Mouse (Mus musculus): Measurements from ENCODE around the gene Tcp10c.
A peak's percentile ranks its signal among the peaks of the same experiment; 100 is the strongest.
"Not testable (repeated sequence)": the region's sequence is repeated elsewhere in the genome, so short reads cannot be mapped to it uniquely, and the experiment has no call there.

Tcp10c gene

DNA sequence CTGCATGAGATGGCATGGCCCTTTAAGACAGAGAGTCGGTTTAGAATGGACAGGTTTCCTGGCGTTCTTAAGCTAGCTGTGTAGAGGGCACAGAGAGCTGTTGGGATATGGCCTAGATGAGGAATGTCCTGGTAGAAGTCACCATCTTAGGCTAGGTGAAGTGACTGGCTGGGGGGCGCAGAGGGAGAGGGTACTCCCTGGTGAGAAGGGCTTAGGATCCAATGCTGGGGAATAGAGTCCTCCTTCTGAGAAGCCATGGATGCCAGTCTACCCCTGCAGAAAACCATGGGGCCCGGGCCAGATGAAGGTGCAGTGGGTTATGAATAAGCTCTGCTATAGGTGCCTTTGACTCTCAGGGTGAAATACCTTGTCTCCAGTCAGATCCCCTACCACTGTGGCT lies at the start of gene Tcp10c:
TSS of gene Tcp10c (plus strand) at position 52 of the 400 bp plus-strand sequence.
- DNase-seq (ENCODE audit: low spot score) = not testable (repeated sequence)

DNA sequence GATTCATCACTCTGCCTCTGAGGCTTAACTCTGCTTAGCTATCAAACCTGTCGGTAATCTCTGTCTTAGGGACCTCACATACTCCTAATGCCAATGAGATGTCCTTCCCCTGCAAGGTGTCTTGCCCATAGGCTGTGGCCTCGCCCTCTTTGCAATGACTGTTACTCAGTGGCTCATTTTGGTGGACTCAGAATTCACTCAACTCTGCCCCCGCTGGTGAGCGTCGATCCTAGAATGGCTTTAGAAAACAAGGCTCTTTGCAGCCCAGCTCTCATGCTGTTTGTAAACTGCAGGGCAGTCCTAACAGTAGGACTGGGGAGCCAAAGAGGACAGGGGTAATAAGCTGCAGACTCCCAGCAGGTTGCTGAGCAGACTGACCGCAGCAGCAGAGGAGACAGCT lies 46.5 kb upstream of the Tcp10c start:
- DNase-seq (ENCODE audit: low spot score) = not testable (repeated sequence)

DNA sequence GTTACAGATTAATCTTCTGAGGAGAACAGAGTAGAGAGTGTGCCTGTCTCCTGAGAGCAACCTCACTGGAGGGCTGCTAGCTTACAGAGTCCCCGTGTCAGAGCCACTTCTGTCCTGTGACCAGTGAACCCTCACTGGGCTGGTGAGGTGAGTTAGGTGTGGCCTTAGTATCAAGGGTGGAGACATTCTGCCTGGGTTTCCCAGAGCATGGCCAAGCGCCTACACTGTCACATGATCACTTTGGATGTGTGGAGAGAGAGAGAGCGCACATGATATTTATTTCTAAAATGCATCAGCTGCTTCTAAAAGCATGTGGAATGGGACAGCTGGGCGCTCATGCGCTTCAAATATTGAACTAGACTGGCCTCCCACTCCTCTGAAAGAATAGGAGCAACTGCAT lies 46.0 kb upstream of the Tcp10c start:
- DNase-seq (ENCODE audit: low spot score) = peak; percentile 23

DNA sequence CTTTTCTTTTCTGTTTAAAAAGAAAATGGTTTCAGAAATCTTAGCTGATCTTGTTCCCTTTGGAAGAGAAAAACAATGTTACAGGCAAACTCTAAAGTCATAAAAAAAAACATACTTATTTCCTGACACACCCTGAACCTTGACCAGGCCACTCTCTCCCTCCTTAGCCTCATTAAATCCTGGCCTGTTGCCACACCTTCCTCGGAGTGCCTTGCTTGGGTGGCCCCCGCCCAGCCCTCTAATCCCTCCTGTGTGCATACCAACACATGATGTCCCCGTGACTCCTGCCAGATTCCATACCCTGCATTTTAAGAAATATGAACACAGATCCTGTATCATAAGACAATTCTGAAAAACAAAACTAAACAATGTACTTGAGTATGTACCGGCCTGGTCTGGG lies 45.6 kb upstream of the Tcp10c start:
- not testable (repeated sequence) for DNase-seq (ENCODE audit: low spot score)

DNA sequence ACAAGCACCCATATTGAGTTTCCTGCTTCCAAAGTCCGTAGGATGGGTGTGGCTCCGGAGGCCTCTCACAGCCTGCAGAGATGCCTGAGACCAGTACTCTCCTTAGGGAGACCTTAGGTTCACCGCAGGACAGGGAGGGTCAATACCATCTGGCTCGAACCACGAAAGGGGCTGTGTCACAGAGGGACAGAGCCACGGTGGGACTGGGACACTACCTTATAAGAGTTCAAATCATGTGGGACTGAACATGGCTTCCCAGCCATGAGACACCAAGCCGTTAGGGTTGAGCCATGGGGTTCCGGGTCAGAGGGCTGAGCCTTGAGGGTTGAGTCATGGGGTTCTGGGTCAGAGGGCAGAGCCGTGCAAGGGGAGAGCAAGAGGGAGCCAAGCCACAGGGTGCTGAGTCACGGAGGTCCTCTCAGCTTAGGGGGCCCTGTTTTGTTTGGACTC lies 45.2 kb upstream of the Tcp10c start:
- DNase-seq (ENCODE audit: low spot score) = not testable (repeated sequence)

DNA sequence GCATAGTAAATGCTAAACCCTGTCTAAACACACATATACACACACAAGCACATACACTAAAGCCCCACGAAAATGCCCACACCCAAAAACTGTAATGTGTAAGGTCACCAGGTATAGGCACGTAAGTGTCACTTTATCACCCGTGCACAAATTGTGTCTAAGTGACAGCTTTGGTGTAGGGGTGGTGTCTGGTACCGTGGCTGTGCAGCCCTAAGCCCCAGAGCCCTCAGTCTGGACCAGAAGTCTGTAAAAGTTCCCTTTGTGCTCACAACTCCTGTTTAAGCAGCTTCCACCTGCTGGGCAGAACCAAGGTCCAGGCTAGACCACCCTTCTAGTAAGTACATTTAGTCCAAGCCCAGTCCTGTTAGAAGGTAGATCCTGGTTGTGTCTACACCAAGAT lies 24.4 kb upstream of the Tcp10c start:
- not testable (repeated sequence) for DNase-seq (ENCODE audit: low spot score)

DNA sequence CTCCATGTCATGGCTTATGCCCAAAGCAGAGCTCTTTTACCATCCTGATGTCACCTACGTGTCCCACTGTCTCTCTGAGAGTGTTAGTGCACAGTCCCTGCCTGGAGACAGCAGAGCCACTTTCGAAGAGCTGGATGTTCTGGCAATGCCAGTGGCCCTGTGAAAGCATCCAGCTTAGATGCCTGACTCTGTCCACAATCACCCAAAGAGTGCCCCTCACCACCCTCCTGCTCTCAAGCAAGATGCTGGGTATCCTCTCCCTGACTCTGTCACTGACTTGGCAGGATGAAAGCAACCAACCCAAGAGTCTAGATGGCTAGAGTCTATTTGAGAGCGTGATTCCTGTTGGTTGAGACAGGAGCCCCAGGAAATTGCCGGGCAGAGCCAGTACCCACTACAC lies 23.2 kb upstream of the Tcp10c start:
- DNase-seq (ENCODE audit: low spot score) = not testable (repeated sequence)

DNA sequence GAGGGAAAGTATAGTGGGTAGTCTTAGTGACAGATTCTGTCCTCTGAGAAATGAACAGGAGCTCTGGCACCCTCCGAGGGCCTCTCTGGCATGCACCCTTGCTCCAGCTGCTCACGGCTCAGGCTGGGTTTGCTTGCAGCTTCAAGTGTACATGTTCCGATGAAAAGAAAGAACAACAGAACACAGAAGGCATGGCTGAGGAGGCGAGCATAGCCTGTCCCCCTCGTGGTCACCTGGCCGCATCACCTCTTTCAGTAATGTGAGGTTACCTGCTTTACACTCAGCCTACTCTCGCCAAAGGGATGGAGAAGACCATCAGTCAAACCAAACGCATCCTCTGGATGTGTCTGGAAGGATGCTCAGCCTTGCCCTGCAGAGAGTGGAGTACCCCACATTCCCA lies 21.9 kb upstream of the Tcp10c start:
- not testable (repeated sequence) for DNase-seq (ENCODE audit: low spot score)

DNA sequence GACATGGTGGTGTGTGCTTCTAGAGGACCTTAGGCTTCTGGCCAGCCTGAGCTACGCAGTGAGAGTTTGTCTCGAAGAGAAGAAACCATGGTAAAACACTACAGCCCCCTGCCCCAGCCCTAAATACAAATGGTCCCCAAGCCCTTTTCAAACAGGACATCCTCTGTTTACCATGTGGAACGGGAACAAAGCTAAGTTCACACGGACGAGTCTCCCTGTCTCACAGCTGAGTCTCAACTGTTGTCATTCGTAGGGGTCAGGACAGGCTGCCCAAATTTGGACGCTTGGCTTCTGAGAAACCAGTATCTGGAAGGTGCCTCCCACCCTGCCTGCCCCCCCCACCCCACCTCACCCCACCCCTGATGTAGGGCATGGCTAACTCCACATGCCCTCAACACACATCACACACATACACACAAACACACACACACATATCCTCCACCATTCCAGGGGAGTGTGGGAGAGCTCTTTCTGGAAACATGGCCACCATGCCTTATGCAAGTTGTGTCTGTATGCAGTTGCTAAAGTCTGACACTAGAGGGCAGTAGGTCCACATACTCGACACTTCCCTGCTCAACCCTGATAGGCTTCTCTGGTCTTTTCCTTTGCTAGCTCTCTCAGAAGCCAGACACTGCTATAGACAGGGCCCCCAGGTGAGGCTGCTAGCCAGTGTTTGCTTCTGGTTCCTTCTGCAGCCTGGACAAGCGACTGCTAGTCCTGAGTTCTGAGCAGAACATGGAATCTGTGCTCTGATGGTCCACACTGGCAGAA lies 17.2 kb upstream of the Tcp10c start:
- DNase-seq (ENCODE audit: low spot score) = peak; percentile 83

DNA sequence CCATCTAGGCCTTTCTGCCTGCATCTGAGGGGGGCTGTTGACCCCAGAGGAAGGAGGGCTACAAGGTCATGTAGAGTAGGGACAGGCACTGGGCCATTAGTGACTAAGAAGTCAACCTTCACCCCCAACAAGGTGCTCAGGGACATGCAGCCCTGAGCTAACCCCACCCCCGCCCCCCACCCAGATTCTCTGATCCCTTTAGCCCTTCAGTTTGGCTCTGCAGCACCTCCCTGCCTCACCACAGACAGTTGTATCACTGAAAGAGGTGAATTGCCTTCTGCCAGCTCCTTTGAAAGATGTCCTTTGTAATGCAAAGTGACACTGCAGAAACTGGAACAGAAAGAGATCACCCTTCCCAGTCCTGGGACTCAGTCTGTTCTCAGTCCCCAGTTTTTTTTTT lies 16.4 kb upstream of the Tcp10c start:
- not testable (repeated sequence) for DNase-seq (ENCODE audit: low spot score)

DNA sequence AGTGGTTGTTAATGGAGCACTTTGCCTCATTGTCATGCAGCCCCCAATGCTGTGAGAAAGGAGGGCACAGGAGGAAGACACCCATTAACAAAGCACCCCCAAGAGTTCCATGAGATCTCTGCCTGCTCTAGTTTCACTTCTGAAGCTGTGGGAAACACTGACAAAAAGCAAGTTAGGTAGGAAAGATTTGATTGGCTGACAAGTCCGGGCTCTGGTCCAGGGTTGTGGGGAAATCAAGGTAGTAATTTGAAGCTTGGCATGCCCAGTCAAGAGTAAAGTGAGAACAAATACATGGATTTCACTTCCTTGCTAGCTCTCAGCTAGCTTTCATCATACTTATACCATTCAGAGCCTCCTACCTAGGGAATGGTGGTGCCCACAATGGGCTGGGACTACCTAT lies 14.3 kb upstream of the Tcp10c start:
- DNase-seq (ENCODE audit: low spot score) = not testable (repeated sequence)

DNA sequence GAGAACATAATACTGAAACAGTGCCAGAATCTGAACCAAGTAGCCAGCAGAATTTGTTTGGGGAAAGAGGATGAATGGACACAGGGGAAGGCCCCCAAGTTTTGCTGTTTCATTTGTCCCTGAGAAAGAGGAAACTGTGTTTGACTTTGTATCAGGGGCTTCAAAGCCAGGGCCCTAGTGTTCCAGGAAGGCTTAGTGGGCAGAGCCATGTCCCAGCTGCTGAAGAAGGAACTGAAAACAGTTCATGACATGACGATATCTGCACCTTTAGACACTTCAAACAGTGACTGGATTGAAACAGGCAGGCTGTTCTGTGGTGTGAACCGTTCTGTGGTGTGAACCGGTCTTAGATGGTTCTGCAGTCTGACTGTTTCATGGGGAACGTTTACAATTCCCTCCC lies 8.4 kb upstream of the Tcp10c start:
- not testable (repeated sequence) for DNase-seq (ENCODE audit: low spot score)

DNA sequence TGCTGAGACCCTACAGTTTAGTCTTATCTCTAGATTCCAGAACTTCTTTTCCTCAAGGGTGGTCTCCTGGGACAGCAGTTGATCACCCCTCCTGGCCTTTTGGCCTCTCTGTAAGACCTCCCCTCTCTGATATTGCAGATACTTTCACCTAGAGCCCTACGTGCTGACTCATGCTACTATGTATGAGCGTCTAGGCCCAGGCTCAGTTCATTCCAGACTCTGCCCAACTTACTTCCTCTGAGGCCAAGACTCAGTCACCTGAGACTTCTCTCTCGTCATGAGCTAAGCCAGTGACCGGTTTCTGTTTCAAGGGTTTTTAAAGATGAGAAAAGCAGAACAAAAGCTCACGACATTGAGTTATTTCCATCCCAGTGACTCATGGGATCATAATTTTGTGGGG lies 4.8 kb upstream of the Tcp10c start:
- not testable (repeated sequence) for DNase-seq (ENCODE audit: low spot score)

DNA sequence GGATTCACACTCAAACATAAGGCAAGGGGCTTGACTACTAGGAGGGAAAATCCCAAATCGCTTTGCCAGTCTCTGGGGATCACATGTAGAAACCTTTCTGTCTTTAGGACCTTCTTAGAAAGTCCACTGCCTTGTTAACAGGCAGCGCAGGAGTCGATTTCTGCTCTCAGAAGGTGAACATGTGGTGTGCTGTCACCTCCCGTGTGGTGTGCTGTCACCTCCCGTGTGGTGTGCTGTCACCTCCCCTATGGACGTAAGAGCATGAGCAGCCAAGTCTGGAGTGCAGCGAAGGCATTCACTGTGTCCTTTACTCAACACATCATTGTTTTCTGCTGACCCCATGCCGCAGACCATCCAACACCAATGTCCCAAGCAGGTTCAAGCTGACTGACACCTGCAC lies 1.1 kb upstream of the Tcp10c start:
- DNase-seq (ENCODE audit: low spot score) = not testable (repeated sequence)

DNA sequence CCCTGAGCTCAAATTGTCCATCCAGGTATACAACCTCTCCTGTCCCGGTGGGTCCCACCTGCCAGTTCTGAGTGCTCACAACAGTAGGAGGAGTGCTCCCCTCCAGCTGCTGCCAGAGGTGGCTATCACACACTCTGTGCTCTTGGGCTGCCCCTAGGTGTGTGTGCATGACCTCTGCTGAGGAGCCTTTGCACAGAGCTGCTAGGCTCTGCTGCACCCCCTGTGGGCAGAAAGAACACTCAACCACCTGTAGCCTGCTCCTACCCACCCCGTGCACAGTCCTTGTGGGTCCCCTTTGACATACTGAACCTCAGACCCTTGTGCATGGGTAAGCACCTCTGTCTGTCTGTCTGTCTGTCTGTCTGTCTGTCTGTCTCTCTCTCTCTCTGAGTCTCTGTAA lies 8.1 kb downstream of the Tcp10c start:
- DNase-seq (ENCODE audit: low spot score) = not testable (repeated sequence)

DNA sequence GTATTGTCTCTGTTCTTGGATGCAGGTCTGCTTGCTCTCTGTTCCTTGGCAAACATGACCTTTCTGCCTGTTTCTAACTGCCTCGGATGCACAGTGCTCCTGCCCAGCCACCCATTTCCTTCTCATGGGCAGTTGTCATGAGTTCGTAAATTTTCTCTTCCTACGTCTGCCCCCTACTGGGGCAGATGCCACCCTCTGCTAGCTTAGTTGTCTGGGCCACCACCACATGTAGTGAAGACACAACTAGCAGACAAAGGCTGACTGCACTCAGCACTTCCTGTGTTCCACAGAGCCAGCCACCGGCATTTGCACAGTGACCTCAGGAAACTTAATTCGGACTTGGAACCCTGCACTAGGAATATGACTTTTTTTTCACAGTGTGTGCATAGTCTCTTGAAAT lies 9.4 kb downstream of the Tcp10c start:
- DNase-seq (ENCODE audit: low spot score) = not testable (repeated sequence)

DNA sequence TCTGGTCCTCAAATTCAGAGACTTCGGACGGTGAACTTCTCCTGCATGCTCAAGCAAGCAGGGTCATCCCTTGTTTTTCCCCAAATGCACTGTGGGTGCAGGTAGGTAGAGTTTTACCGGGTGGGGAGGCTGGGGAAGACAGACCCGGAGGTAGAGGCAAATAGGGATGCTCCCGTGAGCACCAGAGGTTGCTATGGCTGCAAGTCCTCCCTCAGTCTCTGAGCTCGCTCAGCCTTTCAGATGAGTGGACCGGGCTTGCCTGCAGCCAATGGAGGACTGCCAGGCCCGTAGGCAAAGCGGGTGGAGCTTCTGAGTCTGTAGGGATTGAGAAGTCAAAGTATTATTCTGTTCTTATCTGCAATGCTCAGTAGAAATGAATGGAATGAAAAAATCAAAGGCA lies 9.8 kb downstream of the Tcp10c start:
- DNase-seq (ENCODE audit: low spot score) = not testable (repeated sequence)

DNA sequence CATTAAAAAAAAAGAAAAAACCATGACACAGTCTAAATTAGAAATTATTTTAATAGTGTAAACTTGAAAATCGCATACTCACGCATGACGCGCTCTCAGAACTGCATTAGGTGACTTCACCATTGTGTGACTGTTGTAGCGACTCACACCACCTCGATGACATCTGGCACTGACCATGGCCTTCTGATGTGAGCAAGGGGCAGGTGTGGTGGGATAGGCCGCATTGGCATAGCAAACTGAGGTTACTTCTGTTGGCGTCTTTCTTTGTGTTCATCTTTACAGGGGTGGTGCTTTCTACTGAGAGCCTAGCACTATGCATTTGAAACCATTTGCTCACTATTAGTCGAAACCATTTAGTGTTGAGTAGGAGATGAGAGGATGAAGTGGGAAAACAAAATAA lies 12.8 kb downstream of the Tcp10c start:
- DNase-seq (ENCODE audit: low spot score) = not testable (repeated sequence)

DNA sequence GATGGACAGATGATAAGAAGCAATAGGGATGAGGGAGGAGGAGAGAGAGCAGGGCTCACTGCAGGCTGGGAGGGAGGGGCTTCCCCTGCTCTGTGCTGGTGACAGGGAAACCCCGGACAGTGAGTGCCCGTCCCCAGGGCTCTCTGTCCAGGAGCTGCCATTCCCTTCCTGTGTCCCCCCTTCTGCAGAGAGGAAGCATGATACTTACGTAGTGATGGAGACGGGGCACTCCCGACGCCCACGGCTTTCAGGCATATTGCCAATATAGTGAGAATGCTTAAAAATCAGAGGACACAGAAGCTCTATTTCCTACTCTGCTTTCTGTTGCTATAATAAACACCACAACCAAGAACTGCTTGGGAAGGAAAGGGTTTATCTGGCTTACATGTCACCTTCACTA lies 14.3 kb downstream of the Tcp10c start:
- peak; percentile 14 for DNase-seq (ENCODE audit: low spot score)

DNA sequence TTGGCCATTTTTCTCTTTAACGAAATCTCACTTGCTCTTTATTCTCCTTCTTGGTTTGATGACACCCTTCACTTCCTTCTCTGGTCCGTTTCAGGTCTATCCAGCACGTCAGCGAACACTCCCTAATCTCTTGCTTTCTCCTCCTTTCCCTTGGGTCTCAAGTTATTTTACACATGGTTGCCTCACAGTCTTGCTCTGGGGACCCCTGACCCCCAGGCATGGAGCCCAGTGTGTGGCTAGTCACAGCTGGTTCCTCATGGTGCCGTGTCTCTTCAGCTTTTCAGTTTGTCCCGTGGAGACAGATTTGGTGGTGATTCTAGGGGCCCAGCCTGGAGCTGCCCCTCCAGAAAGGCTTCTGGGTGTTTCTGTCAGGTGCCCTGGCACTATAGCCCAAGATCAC lies 16.4 kb downstream of the Tcp10c start:
- DNase-seq (ENCODE audit: low spot score) = not testable (repeated sequence)

DNA sequence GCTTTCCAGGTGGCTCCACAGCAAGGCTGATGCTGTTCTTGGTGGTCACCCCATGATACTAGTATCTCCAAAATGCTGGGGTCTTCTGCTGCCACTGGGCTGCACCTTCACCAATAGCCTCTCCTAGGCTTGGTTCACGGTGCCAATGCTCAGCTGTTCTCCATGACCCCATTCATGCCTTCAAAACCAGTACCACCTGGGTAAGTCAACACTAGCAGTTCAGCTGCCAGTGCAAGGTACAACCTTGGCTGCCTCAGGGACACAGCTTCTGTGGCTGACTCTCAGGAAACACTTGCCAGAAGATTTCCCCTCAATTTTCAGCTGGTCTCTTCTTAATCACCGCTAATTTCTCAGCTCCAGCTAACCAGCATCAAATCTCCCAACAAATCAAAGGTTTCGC lies 24.0 kb downstream of the Tcp10c start:
- DNase-seq (ENCODE audit: low spot score) = not testable (repeated sequence)

DNA sequence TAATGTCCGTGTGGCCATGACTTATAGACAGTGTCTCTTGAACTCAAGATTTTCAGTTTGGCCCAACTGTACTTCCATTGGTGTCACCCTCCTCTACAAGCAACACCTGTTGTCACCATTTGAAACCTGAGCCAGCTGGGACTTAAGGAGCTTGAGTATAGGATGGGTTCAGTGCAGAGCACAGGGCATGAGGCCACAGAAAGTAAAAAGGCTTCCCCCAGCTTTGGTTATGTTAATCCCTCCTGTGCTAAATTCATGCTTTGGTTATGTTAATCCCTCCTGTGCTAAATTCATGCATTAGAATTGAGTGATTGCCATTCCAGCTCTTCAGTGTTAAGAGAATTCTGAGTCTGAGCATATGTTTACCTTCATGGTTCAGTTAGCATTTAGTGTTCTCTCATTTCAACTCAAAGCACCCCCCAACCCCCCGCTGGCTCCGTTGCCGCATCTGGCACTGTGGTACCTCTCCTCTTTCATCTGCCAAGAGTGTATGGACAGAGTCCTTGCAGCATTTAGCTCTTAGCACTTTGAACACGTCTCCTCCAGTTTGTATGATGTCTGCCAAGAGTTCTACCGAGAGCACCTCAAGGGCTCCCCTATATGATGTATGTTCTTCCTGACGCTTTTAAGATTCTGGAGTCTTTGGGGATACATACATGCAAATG lies 25.7 kb downstream of the Tcp10c start:
- DNase-seq (ENCODE audit: low spot score) = not testable (repeated sequence)

DNA sequence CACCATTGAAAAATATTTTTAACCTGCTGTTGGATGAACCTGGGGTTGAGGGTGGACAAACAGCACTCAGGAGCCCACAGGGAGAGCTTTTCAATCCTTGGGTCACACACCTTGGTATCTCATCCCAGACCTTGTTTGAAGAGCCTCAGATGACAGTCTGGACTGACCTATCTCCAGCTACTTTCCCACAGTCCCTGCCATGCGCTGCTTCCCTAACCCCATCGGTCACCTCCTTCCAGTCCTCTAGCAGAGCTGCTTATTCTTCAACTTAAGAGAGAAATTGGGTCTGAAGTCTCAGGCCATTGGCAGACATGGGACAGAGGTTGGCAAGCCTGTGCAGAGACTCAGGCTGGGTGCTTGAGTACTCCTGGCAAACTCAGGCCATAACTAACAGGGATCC lies 26.9 kb downstream of the Tcp10c start:
- not testable (repeated sequence) for DNase-seq (ENCODE audit: low spot score)

Data from layer of hippocampus, adult 11-12 months (tissue).